Mouse (Mus musculus): ENCODE measurements at regions not wholly inside any gene's neighbourhood (a gene's known extent, or its start where the extent isn't known, plus 50 kb on each side); places are given as distances from the start of the nearest gene placed in this dataset.

DNA sequence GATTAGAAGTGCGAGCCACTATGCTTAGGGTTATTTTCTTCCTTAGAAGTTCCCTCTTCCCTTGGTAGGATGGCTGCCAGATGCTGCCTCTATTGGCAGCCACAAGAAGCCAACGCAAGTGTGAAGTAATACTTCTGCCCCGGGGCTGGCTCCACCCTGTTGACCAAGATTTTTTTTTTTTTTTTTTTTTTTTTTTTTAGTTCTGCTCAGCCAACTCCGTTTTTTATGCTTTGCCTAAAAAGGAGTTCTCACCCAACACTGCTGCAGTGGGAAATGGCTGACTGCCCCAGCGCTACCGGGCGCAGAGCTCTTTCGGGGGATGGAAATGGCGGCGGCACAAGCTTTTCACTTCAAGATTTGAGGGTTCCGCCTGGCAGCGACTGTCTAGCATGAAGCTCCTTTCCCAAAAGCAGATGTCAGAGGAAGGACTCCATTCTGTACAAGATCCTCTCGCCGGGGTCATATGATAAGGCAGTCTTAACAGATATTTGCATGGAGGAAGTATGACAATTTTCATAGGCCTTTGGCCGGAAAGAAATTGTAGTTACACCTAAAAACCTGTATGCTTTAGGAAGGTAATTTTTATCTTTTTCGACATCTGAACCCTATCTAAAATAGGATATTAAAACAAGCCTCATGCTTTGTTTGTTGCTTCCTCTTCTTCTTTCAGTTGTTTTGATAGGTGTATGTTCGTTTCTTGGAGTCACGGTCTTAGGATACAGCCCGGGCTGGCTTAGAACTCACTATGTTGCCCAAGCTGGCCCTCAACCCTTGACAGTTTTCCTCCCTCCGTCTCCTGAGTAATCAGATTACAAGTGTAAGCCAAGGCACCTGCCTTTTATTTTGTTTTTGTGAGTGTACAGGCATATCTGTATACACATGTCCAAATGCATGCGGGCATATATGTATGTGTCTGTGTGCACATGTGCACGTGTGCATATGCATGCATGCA lies 54.6 kb upstream of the Exoc6 start:
- TF ChIP-seq GATA1 (IDR thresholded peaks at IDR 0.05; ENCODE audit: borderline replicate concordance, low read length) (no peak), FLI1 (IDR thresholded peaks at IDR 0.05; ENCODE audit: low read length) (no peak)

All from megakaryocyte, embryonic 14.5 days (primary cell).